Mouse (Mus musculus): ENCODE results near the gene Atp10a.

Atp10a gene

DNA sequence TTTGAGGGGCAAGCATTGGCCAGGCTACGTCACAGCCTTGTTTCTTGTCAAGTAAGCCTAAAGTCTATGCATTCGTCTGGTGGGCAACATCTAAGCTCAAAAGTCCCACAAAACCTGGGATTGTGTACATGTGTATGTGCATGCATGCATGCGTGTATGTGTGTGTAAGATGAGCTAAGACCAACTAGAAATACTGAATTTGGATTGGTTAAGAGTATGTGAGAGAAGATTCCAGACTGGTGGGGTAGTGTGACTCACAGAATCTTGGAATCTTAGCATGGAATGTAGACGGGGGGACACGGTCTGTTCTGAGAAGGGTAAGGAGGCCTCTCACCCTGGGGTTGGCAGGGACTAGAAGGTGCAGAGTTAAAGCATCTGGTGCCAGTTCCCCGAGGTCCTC lies at the start of gene Atp10a:
Gene Atp10a (plus strand): TSS at position 301 of the 400 bp plus-strand sequence.
- no peak for DNase-seq (ENCODE audit: extremely low spot score, low spot score)

DNA sequence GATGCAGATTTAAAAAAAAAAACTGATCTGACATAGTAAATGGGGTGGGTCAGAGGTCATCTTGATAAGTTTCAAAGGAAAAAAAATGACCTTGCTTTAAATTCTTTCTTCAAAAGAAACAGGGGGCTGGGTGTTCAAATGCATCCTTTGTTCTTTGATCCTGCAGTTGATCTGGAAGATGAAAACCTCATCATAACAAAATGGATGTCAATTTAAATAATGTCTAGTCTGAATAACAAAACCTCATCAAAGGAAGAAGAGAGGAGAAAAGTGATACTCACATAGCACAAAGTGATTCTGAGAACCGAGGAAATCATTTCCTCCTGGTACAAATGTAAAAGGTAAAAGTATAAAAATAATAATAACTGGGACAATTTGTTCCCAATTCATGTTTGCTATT lies 37.9 kb upstream of the Atp10a start:
- DNase-seq (ENCODE audit: extremely low spot score, low spot score) = no peak

DNA sequence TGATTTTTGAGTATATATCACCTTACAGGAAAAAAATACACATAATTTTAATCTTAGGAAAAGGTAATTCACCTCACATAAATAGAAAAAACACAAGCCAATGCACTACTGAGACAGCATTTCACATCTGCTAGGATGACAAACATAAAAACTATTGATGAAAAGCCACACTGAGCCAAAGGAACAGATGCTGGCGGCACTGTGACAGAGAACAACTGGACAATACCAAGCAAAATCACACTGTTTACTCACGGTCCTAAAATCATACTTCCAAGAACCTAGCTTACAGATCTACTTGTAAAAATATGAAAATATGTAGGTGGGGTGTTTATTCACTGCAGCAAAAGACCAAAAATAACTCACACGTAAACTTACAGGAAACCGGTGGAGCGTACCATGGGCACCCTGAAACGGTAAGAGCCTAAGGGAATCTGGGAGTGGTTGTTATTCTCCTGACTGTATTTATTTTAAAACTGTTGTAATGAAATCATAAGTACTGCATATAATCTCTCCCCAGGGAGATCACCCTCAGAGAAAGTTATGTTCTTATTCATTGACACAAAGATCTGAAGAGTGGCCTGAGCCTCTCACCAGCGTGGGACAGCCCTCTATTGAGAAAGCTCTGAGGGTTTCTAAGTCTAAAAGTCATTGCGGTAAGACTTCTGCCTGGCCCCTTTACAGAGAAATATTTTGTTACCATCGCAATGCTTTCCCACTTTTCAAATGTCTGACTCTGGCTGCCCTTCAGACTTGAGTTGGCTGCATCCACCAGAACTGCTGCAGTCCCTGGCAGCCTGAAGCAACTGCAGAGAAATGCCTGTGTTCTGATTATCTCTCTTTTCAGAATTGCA lies 29.4 kb upstream of the Atp10a start:
- no peak for DNase-seq (ENCODE audit: extremely low spot score, low spot score)

DNA sequence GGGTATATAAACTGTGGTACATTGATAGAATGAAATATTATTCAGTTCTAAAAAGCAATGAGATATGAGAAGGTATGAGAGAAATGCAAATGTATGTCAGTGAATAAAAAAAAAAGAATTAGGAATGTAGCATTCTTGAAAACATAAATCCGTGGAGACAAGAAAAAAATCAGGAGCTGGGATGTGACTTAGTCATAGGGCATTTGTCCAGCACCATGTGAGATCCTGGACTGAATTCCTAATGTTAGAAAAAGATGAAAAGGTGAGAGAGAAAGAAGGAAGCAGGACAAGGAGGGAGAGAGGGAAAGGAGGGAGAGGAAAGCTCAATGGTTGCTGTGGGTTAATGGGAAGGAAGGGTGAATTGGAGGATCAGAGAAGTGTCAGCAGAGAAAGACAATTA lies 28.6 kb upstream of the Atp10a start:
- DNase-seq (ENCODE audit: extremely low spot score, low spot score) = no peak

DNA sequence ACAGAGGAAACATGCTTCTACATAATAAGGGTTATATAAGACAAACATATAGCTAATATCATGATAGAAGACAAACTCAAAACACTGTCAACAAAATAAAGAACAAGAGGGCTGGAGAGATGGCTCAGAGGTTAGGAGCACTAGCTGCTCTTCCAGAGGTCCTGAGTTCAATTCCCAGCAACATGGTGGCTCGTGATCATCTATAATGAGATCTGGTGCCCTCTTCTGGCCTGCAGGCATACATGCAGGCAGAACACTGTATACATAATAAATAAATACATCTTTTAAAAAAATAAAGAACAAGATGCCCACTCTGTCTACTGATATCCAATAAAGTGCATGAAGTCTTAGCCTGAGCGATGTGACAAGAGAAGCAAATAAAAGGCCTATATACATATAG lies 26.7 kb upstream of the Atp10a start:
- DNase-seq (ENCODE audit: extremely low spot score, low spot score) = no peak

DNA sequence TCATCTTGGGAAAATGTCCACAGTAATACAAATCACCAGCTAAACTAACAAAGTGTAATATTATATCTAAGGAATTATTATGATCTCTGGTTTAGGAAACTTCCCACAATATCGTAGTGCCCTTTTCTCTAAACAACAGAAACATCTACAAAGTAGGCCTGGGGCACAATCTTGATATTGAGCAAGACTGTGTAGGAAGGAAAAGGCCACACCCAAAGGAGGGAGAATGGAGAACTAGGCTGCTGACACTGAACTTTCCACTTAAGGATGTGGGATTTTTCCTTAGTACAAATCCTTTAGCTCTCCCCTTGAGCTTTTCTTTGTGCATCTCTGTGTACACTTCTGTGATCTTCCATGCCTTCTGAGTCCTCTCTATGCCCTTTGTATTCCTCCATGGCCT lies 22.3 kb upstream of the Atp10a start:
- DNase-seq (ENCODE audit: extremely low spot score, low spot score) = no peak

DNA sequence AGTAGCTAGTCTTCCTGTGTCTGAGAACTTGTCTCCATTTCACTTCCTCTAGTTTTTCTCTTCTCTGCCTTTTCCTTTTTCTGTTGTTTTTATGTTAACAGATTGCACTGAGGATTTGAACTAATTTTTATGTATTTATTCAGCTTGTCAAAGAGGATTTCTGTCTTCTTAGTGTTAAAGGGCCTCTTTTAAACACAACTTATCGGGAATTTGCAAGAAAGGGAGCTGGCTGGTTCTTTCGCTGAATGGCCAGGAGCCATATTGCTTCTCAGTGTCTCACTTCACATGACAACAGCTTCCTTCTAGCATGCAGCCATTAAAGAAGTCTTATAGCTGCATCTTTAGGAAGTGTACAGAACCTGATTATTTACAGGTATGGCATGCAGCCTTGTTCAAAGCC lies 16.3 kb upstream of the Atp10a start:
- DNase-seq (ENCODE audit: extremely low spot score, low spot score) = no peak

DNA sequence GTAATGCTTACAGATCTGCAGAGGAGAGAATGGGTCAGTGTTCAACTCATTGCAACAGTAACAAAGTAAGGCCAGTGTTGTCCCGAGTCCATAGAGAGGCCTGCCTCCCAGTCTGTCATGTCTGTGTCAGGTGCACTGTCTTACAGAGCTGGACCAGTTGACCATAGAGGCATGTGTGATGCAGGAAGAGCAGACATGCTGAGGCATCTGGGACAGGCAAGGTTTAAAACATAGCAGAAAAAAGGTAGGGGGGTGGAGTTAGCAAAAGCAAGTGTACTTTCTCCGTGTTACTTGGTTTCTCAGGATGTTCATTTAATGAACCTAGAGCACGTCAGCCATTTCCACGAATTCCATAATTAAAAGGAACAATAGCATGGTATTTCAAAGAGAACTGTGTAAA lies 15.5 kb upstream of the Atp10a start:
- no peak for DNase-seq (ENCODE audit: extremely low spot score, low spot score)

DNA sequence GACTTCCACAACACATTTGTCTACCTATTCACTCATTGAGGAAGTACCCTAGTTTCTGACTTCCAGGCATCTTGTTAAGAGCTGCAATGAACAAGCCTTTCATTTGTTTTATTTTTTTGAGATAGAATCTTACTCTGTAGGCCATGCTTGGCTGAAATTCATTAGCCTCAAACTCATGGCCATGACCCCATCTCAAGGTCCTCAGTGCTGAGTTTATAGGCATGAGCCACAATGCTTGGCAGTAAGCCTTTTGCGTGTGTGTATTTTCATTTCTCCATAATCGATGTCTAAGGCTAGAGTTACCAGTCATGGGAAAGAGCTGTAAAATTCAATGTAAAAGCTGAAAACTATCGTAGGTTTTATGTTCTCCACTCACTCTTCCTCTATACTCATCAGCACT lies 14.1 kb upstream of the Atp10a start:
- no peak for DNase-seq (ENCODE audit: extremely low spot score, low spot score)

DNA sequence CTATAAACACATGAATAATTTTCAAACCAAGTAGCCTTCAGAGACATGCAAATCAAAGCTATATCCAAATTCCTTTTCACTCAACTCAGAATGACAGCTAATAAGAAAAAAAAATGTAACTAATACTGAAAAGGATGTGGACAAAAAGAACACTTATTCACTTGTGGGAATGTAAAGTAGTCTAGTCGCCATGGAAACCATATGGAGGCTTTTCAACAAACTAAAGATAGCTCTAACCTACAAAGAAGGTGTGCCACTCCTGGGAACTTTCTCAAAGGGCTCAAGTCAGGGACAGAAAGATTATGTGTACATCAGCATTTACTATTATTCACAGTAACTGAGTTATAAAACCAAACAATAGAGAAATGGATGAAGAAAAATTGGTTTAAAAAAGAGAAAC lies 8.6 kb upstream of the Atp10a start:
- no peak for DNase-seq (ENCODE audit: extremely low spot score, low spot score)

DNA sequence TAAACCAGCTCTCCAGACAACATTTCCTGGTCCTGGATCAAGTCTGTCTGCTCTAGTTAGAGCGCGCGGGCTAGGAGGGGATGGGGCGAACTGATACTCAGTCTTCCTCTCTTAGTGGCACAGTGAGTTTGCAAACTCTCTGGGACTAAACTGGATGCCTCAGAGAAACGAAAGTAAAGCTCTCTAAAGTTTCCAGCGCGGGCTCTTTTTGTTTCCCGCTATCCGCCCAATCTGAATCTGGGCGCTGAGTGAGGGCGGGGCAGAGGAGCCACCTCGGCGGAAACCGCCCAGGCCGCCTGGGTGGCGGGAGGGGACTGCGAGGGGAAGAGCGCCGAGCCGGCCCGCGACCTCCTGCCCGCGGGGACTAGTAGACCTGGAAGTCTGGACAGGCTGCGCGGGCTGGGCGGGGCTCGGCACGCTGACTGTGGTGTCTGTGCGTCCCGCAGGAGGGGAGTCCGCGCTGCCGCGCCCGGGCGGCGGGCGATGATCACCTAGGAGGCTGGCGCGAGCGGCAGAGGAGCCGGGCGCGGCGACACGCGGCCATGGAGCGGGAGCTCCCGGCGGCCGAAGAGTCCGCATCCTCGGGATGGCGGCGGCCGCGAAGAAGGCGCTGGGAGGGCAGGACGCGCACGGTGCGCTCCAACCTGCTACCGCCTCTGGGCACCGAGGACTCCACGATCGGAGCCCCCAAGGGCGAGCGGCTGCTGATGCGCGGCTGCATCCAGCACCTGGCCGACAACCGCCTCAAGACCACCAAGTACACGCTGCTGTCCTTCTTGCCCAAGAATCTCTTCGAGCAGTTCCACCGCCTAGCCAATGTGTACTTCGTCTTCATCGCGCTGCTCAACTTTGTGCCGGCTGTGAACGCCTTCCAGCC lies 2.2 kb downstream of the Atp10a start:
- peak; percentile 83 for DNase-seq (ENCODE audit: extremely low spot score, low spot score)

DNA sequence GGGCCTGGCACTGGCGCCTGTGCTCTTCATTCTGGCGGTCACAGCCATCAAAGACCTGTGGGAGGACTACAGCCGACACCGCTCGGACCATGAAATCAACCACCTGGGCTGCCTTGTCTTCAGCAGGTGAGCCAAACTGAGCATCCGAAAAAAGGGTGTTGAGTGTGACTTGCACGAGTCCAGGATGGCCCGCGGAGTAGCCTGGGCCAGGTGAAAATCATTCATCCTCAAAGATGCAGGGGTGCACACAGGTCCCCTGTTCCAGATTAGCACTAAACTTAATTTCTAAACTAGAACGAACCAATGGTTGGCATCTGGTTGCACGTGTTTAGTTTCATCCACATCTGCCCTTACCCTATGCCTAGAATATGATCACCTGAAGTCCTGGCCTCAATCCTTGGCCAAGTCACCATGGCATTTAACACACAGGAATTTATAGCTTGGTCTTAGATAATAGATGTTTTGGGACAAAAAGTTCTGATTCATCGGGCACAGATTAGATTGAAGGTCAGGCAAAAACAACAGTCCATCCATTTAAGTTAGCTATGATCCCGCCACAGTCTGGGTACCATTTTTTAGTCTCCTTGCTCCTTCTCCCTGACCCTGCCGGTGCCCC lies 2.9 kb downstream of the Atp10a start:
- peak; percentile 16 for DNase-seq (ENCODE audit: extremely low spot score, low spot score)

DNA sequence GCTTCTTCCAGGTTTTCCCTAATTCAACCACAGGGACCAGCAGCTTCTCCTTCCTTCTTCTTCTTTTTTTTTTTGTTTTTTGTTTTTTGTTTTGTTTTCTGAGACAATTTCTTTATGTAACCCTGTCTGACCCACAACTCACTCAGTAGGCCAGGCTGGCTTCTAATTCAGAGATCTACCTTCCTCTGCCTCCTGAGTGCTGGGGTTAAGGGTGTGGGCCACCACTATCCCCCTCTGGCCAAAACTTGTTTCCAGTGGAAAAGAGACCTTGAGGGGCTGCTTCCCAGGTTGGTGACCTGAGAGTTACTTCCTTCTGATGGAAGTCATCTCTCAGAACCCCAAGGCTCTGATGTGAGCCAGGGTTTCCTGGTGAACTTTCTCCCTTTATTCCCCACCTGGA lies 4.1 kb downstream of the Atp10a start:
- DNase-seq (ENCODE audit: extremely low spot score, low spot score) = no peak

DNA sequence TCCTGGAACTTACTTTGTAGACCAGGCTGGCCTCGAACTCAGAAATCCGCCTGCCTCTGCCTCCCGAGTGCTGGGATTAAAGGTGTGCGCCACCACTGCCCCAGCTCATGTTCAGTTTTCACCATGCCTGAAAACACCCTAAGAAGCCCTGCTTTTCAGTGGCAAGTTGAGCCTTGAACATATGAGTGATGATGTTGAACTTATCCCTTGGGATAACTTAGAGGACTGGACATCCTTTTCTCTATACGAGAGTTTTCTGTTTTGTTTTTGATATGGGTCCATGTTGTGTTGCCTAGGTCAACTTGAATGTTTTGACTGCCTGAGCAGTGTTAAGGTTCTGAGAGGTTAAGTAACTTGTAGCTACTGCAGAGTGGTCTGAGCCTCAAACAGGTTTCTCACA lies 4.7 kb downstream of the Atp10a start:
- no peak for DNase-seq (ENCODE audit: extremely low spot score, low spot score)

DNA sequence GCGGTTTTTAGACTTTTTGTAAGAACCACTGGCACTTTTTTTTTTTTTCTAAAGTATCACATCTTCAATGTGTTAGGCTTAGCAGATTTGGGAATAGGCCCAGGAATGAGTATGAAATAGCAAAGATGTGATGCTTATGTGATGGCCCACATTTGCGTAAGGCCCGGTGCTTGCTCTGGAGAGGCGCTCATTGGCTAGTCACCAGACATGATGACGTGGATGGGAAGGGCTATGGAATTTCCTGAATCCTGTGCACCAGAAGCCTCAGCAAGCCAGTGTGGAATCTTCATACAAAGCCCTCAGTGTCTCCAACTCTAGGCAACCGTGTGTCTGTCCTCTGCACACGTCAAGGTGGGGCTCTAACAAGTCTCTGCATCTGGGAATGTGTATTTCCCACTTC lies 5.1 kb downstream of the Atp10a start:
- no peak for DNase-seq (ENCODE audit: extremely low spot score, low spot score)

DNA sequence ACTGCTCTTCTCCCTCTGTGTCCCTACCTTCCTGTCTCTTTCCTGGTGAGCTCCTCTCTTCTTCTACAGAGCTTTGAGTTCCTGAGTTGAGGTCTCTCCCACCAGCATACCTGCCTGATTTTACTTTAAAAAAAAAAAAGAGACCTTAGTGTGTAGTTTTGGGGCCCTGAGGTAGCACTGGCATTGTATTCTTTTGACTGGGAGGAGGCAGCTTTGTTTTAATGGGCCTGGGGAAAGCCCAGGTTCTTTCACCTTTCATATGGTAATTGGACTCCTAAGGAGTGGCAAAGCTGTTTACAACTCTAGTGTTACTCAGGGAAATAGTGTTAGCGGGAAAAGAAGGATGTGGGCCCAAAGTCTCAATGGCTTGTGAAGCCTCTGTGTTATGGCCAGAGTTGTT lies 12.7 kb downstream of the Atp10a start:
- DNase-seq (ENCODE audit: extremely low spot score, low spot score) = no peak

DNA sequence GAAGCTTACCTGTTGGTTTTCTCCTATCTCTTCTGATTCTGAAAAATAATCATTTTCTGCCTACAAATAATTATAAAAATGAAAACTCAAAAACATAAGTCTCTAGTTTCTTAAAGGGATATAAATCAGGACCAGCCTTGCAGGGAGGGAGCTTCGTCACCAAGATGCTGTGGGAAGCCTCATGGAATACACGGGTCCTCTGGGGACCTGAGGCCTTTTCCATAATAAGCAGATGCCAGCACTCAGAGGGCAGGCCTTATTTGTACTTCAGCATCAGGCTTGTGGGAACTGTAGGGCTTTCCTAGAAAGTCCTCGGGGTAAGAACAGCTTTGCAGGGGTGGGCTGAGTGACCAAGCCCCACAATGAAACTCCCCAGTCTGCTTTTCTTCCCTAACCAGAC lies 20.1 kb downstream of the Atp10a start:
- no peak for DNase-seq (ENCODE audit: extremely low spot score, low spot score)

DNA sequence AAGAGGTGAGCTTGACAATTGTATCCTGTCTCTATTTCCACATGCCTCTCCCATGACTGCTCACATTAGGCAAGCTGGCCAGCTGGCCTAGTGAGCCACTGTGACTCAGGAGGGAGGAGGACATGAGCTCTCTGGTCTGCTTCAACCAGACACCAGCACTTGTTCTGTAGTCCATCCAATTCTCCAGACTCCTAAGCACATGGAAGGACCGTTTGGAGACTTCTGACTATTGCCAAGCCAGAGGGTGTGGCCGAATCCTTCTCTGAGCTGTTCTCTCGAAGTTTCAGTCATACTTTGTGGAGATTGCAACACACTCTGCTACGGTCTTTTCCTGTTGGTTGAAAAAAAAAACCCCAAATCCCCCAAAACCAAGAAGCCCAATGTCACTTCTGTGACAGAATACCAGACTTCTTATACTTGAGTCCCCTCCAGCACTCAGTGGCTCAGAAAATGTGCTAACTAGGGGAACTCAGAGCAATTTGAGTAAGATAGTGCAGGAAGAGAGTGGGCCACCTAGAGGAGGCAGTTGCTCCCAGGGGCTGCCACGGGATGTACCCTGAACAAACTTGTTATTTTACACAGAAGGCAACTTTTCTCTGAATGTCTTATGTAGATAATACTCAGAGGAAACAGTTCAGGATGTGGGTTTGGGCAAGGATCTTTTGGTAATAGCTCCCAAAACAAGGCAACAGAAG lies 21.3 kb downstream of the Atp10a start:
- no peak for DNase-seq (ENCODE audit: extremely low spot score, low spot score)

DNA sequence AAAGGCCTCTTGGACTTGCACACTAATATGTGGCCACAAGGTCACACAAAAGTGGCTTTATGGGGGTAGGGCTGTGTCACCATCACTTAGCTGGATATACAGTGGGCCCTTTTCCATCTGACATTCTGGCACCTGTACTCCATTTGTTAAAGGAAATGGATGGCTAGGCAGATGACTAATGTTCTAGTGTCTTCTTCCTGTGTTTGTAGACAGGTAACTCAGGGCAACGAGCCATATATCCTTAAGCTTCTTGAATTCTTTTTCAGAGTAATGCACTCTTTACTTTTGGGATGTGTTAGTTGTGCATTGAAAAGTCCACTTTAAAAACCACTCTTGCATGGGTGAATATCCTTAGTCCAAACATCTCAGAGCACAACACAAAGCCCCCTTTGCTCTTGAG lies 30.0 kb downstream of the Atp10a start:
- no peak for DNase-seq (ENCODE audit: extremely low spot score, low spot score)

DNA sequence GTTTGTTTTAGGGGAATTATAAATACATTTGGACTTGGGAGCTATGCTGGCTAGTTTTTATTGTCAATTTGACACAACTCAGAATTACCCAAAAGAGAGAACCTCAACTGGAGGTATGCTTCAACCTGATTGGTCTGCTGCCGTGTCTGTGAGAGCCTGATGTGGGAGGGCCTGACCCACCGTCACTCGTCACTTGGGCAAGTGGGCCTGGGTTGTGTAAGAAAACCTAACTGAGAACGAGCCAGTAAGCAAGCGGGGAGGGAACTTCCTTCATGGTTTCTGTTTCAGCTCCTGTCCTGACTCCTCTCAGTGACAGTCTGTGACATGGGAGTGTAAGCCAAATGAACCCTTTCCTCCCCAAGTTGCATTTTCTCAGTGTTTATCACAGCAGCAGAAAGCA lies 30.6 kb downstream of the Atp10a start:
- no peak for DNase-seq (ENCODE audit: extremely low spot score, low spot score)

DNA sequence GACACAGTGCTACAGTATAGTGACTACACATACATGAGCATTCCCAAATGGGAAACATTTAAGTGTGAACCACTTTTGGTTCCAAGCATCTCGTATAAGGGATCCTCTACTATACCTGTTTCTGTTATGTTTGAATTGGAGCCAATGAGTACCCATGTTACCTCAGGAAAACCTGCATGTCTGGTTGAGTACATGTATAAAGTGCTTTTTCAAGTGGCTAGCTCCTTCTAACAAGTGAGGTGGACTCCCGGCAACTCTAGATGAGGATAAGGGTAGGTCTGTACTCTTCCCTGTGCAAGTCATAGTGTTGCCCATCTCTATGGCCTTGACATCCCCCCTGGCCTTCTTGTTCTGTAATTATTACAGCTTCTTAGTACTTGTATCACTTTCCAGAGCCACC lies 31.0 kb downstream of the Atp10a start:
- no peak for DNase-seq (ENCODE audit: extremely low spot score, low spot score)

Data from neural tube, embryonic 10.5 days (tissue).